Mouse (Mus musculus) heart, postnatal 36 days (tissue): ENCODE results near the gene Cdkal1. TPM values are rescaled to one million over a fixed set of nuclear protein-coding genes. Genes with fewer than 3 reads are reported as not detected.

Experiments used
- DNase-seq, 2 experiments: peaks; one replicate each; pipeline ENCODE4 v3.0.0; 2021 to 2022
- intact Hi-C: fragments of 180-260 bp; cut with DNase I; formaldehyde crosslinking; loops from one replicate; pipeline ENCODE4 v1.15.1; 2025
- total RNA-seq, 2 experiments: library from RNA; stranded (reverse); gene quantifications; 2 replicates each; pipeline ENCODE4 v1.2.3; 2021

The Cdkal1 gene
- total RNA-seq, 2 experiments from 2014 or later: 30.8 to 32.3 TPM

DNA sequence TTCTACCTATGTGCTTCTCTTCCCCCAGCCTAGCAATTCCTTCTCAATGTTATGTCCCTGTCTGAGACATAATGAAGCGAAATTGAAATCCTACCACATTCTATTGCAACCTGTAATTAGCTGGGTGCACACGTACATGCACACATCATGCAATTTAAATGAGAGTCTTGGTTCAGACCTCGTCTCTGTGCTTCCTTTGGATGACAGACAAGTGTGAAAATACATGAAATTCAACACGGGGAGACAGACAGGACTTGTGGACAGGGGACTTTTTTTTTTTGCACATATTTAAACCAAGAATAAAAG is 484.1 kb downstream of the Cdkal1 start:
- no peak for DNase-seq
- intact Hi-C loops: no loop called here

DNA sequence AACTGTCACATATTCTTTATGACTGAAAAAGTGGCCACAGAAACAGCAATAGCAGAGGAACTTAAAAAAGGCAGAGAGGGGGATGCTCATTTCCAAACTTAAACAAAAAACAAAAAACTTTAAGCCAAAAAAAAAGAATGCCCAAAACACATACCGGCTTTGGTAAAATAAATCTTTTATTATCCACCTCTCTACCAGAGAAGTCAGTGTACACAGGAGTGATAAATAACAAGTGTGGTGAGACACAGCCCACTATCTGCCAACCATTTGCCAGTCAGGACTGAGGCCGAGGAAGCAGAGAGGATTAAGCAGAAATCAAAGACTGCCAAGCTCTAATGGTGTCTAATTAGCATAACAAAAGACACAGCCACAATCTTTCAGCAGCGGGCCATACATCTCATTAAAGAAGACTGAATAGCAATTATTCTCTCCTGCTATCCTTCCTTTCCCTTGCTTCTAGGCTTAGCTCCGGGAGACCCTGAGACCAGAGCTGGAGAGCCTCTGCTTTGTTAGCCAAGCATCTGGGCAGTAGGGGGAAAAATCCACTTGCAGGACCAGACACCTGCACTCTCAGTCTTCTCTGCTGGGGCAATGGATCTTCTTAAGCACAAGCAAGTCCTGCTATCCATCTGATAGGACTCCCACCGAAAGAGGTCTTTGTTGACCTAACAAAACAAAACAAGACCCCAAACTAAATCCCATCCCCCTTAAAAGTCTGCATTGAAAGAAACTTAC is 484.6 kb downstream of the Cdkal1 start:
- DNase-seq: no peak
- intact Hi-C loops: no loop called here

DNA sequence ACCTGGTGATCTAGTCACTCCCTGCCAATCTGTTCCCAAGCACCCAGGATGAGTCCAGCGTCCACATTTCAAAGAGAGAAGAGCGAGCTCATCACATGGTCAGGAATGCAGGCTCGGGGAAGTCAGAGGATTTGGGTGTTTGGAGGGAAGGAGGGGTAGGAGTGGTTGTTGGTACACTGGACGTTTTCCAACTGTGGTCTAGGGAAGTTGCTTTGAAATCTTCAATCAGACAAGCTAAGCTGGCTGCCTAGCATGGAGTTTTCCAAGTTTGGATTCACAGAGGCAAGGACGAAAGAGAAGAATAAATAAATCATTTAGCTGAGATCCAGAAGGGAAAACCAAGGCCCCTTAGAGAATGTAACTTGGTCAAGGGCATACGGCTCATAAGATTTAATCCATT is 486.7 kb downstream of the Cdkal1 start:
- DNase-seq: no peak
- intact Hi-C loops: no loop called here

DNA sequence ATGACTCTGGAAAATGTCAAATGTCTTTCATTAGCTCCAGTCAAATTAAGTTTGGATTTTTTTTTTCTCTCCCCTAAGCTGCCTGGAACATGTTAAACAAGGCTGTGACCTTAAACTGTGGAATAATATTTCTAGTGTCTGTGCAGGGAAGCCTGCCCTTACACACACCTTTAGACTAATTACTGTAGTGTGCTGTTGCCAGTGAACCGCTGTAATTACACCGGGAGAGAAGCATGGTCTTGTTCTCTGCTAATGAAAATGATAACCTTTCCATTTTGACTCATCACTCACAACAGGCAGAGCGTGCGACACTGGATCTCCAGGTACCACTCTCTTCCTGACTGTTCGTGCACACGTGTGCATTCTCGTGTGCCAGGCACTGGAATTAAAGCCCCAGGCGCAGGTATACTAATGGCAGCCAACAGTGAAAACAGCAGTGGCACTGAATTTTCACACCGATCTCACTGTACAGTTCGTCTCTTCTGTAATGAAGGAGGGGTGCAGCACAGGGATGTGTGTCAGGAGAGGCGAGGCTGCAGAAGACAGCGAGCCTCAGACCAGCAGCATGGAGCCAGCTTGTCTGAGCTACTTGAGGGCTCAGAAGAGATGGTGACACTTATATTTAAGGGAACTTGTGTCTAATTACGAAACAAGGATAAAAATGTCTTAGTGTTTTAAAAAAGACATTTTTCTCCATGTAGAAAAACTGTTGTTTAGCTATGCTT is 490.4 kb downstream of the Cdkal1 start:
- no peak for DNase-seq
- intact Hi-C loops: no loop called here

DNA sequence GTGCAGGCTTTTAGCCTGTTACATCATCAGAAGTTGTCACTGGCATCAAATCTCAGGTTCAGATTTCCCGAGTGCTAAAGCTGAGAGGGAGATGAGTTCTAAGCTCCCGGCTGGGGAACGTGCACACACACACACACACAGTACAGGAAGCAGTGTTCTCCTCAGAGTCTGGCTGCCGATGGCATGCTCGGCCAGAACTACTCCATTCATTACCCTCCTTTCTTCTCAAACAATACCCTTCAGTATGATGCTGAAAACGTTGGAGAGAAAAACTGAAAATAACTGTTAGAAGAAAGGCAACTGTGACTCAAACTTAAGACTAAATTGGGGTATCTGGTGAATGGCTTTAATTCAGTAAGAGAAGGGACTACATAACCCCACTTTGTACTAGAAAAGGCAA is 491.5 kb downstream of the Cdkal1 start:
- intact Hi-C loops: no loop called here
- no peak for DNase-seq

DNA sequence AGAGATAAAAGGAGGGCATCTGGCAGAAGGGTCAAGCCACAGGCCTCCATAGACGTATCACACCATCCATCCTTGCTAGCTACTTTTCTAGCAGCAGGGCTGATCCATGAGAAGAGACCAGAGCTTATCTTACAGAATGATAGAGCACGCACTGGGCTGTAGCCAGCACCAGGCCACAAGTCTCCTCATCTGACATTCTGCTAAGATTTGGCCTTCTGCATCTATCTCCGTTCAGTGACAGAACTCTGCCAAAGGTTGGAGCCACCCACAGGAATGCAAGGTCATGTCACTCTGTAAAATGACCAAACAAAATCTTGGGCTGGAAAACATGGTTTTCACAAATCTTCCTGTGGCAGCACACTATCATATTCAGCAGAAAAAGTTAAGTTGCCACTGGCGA is 493.6 kb downstream of the Cdkal1 start:
- DNase-seq: no peak
- intact Hi-C loops: no loop called here

DNA sequence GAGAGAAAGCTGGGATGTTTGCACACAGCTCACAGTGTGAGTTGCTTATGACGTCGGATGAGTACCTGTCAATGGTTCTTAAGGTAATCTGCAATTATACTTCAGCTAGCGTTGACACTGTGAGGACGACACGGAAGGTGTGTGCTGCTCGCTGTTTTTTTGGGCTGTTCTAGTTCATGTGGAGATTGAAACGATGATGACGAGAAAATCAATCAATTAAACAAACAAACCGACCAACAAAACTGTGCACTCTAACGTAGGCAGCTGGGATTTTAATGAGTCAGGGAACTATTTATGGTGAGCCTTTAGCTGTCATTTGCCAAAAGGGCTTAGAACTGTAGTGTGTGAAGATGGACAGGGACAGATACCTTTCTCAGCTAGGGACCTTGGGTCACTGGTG is 494.6 kb downstream of the Cdkal1 start:
- intact Hi-C loops: no loop called here
- no peak for DNase-seq

DNA sequence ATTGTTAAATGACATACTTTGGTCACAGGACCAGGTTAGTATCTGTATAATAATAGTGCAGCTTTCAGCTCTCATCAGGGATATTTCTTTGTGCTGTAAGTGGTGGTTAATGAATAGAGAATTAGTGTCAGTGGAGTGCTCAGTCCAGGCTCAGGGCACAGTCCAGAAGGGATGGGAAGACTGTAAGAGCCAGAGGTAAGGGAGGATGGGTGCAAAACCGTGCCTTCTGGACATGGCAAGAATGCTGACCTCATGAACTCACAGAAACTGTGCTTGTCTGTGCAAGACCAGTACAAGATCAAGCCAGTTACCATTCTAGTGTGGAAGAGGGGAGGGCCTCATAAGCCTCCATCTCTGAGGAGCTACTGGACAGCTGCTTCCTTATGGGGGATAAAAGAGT is 496.1 kb downstream of the Cdkal1 start:
- no peak for DNase-seq
- intact Hi-C loops: no loop called here

DNA sequence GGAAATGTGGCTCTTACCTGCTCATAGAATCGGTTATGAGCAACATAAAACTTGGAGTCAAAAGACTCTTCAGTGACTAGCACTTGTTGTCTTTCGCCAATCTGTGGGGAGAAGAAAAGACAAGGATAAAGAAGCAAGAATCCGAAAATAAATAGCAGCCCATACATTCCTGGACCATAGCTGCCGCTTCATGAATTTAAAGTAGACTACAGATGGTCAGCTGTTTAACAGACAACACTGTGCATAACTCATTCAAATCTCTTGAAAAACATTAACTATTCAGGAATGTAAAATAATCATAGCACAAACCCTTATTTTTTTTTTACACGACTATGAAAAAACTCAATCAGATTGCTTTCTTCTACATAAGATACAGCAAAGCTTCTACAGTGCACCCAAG is 498.0 kb downstream of the Cdkal1 start:
- DNase-seq: no peak
- intact Hi-C loops: no loop called here

DNA sequence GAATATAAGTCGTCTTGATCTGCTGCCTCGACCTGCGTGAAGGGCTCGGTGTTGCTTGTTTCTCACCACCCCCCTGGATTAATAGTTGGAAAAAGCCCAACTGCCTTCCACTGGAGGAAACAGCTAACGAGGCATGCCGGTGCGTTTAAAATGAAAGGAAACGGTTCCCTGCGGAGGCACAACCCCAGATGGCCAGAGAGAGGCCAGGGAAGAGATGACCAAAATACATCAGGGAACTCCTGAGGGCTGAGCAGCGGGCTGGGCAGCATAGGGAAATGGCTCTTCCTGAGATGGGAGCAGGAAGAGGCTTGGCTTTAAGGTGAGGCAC is 499.4 kb downstream of the Cdkal1 start:
- DNase-seq: peak in 1 of 2 experiments; percentile 11
- intact Hi-C loops: no loop called here

DNA sequence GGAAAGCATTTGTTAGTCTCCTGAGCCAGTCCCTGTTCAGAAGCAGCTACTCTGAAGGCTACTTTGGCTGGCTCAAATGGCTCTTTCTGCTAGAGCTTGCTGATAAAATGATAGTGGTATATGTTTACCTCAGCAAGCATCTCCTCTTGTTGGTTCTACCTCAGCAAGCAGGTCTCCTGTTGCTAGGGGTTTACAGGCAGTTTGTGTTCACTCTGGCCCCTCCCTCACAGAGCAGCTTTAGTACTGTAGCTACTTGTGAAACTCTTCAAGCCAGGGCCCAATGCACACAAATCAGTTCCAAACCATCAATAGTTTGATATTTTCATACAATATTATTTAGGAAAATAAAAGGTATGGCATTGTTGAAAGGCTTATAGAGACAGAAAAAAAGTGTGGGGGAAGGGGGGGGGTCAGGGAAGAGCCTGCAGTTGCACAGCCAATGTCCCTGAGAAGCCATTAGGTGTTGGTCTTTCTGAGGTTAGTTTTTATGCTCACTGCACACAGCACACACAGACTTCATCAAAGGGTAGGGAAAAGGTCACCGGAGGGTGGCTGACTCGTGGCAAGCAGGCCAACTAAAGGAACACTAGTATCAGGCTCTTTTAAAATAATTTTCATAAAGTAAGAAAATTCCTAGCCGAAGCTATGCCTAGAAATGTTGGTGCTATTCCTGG is 499.9 kb downstream of the Cdkal1 start:
- intact Hi-C loops: no loop called here
- no peak for DNase-seq

DNA sequence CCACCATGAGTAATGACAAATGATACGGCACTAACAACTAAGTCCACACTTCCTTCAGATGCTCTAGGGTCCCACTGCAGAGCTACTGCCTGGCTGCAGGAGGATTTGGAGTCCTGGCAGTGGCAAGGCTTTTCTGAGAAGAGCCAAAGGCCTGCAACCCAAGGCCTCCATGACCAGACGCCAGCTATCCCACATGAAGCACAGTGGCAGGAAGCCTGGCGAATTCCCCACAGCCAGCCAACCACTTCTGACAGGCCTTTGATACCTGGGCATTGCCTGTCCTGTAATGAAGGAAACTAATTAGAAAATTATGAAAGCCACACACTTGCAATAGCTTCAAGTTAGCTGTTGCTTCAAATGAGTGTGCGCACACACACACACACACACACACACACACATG is 500.5 kb downstream of the Cdkal1 start:
- intact Hi-C loops: no loop called here

DNA sequence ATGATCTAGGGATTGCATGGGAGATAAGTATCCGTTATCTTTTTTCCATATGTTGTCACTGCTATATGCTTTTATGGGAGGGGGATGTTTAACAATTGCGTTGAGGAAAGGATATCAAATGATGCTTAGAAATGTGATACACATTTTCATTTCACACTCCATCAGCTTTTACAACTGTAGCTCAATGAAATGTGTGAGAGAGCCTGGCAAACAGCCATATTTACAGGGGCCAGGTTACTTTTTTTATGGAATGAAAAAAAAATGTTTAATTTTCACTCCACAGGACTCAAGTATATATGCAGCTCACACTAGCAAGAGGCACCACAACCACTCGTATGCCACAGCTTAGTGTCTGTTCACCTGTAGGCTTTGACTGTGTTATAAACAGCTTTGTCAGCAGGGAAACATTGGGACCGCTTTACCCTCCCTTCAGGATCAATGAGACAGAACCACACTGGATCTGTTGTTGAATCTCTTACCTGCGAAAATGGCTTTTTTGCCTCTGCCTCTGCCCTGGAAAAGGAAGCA is 501.5 kb downstream of the Cdkal1 start:
- intact Hi-C loops: no loop called here

More for the DNA sequence above, 500.5 kb downstream of the Cdkal1 start:
- no peak for DNase-seq

DNA sequence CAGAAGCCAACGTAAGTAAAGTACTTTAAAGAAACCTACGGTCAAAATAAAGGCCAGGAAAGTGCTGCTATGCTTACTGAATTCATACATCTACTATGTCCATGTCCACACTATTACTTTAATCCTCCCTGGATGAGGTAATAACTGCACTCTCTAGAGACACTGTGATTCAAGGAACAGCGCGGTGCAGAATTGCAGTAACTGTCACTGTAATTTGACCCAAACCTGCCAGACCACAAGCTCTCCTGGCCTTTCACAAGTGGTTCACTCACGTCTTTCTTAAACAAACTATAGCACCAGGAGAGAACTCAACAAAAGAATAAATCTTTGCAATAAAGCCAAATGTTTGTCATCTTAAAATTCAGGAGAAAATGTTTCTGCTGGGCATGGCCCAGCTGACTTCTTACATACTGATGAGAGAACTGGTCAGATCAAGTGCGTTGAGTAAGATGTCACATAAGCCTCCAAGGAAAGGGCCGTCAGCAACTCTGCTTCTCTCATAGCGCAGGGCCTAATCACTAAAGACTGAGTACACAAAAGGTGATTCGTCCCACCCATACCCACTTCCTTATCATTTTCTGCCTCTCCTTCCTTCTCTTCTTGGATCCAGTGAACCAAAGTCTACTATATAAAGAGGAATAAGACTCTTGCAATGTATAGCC is 504.3 kb downstream of the Cdkal1 start:
- intact Hi-C loops: no loop called here
- DNase-seq: no peak

More for the DNA sequence above, 501.5 kb downstream of the Cdkal1 start:
- no peak for DNase-seq

DNA sequence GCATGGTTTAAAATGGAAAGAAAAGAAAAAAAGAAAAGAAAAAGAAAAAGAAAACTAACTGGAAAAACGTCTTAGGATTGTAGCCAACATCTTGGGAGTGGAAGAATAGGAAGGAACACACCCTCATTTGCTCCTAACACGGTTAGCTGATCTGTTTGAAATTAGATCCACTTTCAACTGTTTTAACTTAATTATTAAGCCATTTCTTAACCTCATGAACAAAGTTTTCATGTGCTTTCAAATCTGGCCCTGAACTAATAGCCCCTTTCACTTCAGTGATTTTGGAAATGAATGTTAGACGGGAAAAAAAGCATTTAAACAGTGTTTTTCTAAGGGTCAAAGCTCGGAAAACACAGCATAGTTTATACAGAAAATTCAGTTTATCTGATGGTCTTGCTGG is 505.5 kb downstream of the Cdkal1 start:
- intact Hi-C loops: no loop called here

DNA sequence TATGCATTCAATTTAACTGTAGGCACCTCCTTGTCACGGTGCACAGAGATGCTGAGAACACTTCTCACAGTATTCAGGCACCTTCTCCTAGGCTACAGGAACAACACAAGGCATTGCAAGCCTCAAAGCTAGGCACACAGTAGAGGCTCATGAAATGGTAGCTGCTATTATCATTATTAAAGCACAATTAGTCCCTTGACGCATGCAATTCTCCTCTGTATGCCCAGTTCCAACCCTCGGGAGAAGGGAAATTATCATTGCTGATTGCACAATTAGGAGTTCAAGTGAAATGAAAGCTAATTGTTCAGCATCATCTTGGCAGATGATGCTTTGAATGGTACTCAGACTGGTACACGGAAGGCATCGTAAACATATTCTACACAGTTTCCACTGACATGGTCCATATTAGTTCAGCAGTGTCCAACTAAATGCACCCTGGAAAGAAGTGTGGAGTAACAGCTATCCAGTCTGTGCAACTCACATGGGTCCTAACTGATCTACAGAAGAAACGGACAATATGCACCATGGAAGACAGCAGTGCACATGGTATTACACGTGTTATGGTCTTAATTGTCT is 506.0 kb downstream of the Cdkal1 start:
- DNase-seq: no peak
- intact Hi-C loops: no loop called here

More for the DNA sequence above, 505.5 kb downstream of the Cdkal1 start:
- no peak for DNase-seq

DNA sequence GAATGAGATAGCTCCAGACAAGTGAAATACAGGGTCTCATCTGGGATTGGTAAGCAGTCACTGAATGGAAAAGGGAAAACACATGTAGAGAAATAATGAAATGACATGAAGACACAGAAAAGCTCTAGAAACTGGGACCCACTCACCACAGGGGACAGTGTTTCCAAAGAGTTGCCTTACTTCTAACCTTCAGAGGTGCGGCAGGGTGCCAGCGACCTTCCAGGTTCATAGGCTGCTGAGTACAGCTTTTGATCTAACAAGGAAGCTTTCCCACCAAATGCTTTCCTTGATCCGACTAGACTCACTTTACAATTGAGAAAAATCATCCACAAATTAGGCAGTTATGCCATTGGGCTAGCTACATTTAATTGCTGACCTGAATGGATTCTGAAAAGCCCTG is 507.1 kb downstream of the Cdkal1 start:
- no peak for DNase-seq
- intact Hi-C loops: no loop called here

DNA sequence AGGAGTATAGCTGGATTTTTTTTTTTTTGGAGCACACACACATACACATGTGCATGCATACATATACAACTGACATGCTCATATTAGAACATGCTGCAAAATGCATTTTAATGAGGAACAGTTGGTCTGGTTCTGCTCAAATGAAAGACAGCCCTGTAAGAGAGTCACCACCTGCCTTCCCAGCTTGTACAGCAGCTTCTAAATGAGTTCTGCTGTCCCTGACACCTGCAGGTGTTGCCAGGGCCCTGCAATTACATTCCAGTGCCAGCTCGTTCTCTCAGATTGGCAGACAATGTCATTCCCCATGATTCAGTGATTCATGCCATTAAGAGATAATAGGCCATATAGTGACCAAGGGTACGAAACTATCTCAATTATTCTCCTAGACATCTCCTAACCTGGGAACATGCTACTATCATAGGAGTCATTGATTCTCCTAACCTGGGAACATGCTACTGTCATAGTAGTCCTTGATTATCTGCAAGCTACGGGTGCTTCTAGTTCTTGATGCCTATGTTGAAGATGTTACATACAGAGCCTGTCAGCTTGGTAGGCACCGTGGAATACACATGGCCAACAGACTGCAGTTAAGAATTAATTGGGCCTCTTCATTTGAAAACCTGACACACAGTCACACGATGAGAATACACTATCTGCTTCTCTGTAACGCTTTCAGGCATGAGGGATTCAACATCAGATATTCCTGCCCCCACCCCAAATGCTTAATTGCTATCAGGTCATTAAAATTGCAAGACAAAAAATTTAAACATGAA is 522.6 kb downstream of the Cdkal1 start:
- intact Hi-C loops: no loop called here
- DNase-seq: no peak

DNA sequence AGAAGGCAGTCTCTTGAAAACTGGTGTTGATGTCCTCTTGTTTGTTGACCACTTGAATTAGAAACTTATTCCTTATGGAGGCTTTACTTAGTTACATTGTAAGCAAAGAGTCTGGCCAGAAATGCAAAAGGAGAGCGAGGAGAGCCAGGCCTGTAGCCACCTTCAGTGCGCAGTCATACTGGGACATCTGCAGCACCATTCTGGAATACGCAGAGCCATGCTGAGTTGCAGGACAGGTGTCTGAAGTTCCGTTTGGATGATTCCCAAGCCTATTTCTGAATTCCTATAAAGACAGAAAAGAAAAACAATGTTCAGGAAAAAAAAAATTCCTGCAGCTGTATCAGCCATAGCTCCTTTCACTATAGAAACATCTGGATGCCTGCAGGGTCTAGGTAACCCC is 529.5 kb downstream of the Cdkal1 start:
- intact Hi-C loops: loop anchor here (5.0 kb wide), 1 partner anchor 369 kb away; no protein-coding TSS in a partner anchor

DNA sequence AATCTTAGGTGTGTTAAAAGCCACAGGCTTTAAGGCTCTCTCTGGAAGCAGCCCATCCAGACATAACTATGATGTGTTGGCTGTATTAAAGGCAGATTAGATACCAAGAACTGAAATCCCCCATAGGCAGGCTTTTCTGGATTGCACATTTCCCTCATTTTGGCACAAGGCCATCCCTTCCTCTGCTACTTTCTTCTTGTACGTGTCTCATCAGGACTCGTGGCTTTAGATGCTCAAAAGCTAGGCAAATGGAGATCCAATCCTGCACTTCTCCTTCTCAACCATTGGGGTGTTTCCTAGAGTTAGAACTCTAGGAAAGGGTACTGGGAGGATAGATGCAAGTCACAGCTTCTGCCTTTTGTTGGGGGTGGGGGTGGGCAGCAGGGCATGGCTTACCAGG is 535.1 kb downstream of the Cdkal1 start:
- DNase-seq: no peak
- intact Hi-C loops: no loop called here

More for the DNA sequence above, 529.5 kb downstream of the Cdkal1 start:
- no peak for DNase-seq
